Mouse (Mus musculus) lung, embryonic 15.5 days (tissue): ENCODE data around the gene Inafm1. TPM values are rescaled to one million over a fixed set of nuclear protein-coding genes. Genes with fewer than 3 reads are reported as not detected.

Experiments used
- ATAC-seq: fragments of 200-750 bp; cut with Nextera tagmentation; 2 replicates; pipeline ENCODE4 v1.8.0; 2017; ENCODE audit warnings: moderate number of reproducible peaks, borderline replicate concordance; ENCODE audit not compliant: low FRiP score, low TSS enrichment; ENCODE audit errors: extremely low read depth
- H3K27ac ChIP-seq: fragments of 300-500 bp; sonication (generic); 2 replicates; pipeline ENCODE4 v1.5.1; 2015; ENCODE audit warnings: moderate library complexity, mild to moderate bottlenecking, inconsistent platforms
- H3K27me3 ChIP-seq: fragments of 300-500 bp; sonication (generic); 2 replicates; pipeline ENCODE4 v1.6.1; 2015; ENCODE audit warnings: inconsistent platforms
- H3K36me3 ChIP-seq: fragments of 300-500 bp; sonication (generic); 2 replicates; pipeline ENCODE4 v1.6.1; 2015; ENCODE audit warnings: inconsistent platforms
- H3K4me1 ChIP-seq: fragments of 300-500 bp; sonication (generic); 2 replicates; pipeline ENCODE4 v1.6.1; 2015; ENCODE audit warnings: inconsistent platforms
- H3K4me2 ChIP-seq: fragments of 300-500 bp; sonication (generic); 2 replicates; pipeline ENCODE4 v1.6.1; 2015; ENCODE audit warnings: inconsistent platforms, mild to moderate bottlenecking, moderate library complexity
- H3K4me3 ChIP-seq: fragments of 300-500 bp; sonication (generic); 2 replicates; pipeline ENCODE4 v1.5.1; 2015; ENCODE audit warnings: mild to moderate bottlenecking, inconsistent platforms
- H3K9ac ChIP-seq: fragments of 300-500 bp; sonication (generic); 2 replicates; pipeline ENCODE4 v1.6.1; 2015; ENCODE audit warnings: inconsistent platforms
- H3K9me3 ChIP-seq: fragments of 300-500 bp; sonication (generic); 2 replicates; pipeline ENCODE4 v1.6.1; 2016; ENCODE audit warnings: inconsistent platforms
- WGBS: fragments of 180-500 bp; shearing (Covaris S2); methylation state at CpG from one replicate; pipeline ENCODE4 v1.1.7; 2015; 5-methylcytosine and 5-hydroxymethylcytosine counted together
- polyA plus RNA-seq: library from polyadenylated mRNA; unstranded; fragments of >200 nt; fragmentation: Nextera tagmentation; extraction: Ambion mirVana; gene quantifications from 2 replicates; pipeline ENCODE4 v1.2.1, GENCODE M21; 2015

The Inafm1 gene
- polyA plus RNA-seq, 1 experiment from 2014 or later: 16.4 TPM

DNA sequence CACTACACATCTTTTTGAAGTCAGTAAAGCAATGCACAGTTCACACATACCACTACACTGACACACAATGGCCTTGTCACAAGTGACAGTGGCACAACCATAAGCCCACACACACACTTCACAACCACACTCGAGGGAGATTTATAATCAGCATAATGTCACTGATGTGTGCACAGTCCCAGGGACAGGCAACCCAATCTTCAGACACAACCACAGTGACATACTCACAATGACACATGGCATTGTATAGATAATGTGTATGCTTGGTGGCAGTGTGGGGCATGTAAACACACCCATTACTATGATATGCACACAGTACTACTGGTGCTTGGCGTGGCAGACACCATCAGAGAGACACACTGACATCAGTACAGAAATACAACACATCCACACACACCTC lies 22.7 kb upstream of the Inafm1 start:
- Histone ChIP-seq H3K4me3 (no peak overlapping the region), H3K4me1 (peaks cover 31% of the 10 kb centered on the region), H3K4me2 (peak overlapping the region; percentile 96), H3K27ac (peak overlapping the region; percentile 93), H3K9ac (no peak overlapping the region), H3K27me3 (no peaks in the 10 kb centered on the region), H3K36me3 (no peaks in the 10 kb centered on the region), H3K9me3 (no peaks in the 10 kb centered on the region)
- ATAC-seq: no peak
- WGBS: 30% methylated on average over 2 of the region's 2 CpGs

DNA sequence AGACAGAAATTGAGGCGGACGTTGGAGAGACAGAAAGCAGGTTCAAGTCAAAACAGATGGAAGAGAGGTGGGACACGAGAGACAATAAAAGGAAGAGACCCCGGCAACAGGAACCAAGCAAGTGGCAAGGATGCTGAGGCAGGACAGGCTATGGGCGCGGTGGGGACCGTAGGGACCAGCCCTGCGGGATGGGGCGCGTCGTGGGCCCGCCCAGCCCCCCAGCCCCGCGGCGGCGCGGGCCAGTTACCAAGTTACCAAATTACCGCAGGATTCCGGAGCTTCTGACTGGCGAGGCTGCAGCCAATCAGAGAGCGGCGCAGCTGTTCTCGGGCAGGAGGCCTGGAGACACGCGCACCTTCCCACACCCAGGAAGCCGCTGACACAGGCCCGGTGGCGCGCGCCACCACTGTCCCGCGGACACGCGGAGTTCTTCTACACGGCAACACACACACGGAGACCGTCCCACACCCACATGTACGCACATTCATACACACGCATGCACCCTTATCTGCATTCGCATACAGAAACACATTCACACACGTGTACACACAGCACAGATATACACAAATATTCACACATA lies 22.0 kb upstream of the Inafm1 start:
- Histone ChIP-seq H3K4me1 (peaks cover 31% of the 10 kb centered on the region), H3K4me3 (peak overlapping the region; percentile 42), H3K27me3 (no peaks in the 10 kb centered on the region), H3K27ac (peak overlapping the region; percentile 93), H3K36me3 (no peaks in the 10 kb centered on the region), H3K9me3 (no peaks in the 10 kb centered on the region), H3K4me2 (peak overlapping the region; percentile 96), H3K9ac (peak overlapping the region; percentile 47)
- ATAC-seq: peak; percentile 66
- WGBS: 3% methylated on average over 41 of the region's 41 CpGs

DNA sequence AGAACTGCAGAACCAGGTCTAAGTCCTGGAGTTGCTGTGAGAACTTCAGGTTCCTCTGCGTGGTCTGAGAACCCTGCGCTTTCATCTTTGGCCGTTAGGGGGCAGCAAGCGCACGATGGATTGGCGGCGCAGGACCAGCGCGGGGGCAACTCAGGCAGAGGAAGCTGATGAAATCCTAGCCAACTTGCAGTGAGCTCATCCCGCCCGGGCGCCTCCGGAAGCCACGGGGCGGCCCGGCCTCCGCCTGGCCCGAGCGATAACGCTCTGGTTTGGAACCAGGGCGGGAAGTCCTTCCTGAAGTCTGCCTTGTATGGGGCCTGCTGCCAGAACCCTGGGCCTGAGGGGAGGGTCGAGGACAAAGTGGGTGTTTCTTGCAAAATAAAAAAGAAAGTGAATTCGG lies 21.4 kb upstream of the Inafm1 start:
- Histone ChIP-seq H3K27me3 (no peaks in the 10 kb centered on the region), H3K9ac (peak overlapping the region; percentile 47), H3K4me2 (peak overlapping the region; percentile 96), H3K4me1 (peaks cover 27% of the 10 kb centered on the region), H3K4me3 (peak overlapping the region; percentile 42), H3K36me3 (no peaks in the 10 kb centered on the region), H3K27ac (peak overlapping the region; percentile 93), H3K9me3 (no peaks in the 10 kb centered on the region)
- under 1% methylated on average over 23 of the region's 23 CpGs for WGBS
- peak; percentile 89 for ATAC-seq

- Histone ChIP-seq H3K4me2 (peak overlapping the region; percentile 96), H3K9me3 (no peaks in the 10 kb centered on the region), H3K27ac (peak overlapping the region; percentile 93; the same call in 1 of the 2 replicates), H3K4me3 (peak overlapping the region; percentile 42), H3K27me3 (no peaks in the 10 kb centered on the region), H3K9ac (no peak overlapping the region), H3K4me1 (peaks cover 22% of the 10 kb centered on the region), H3K36me3 (no peaks in the 10 kb centered on the region)
- WGBS: 19% methylated on average over 4 of the region's 4 CpGs
- ATAC-seq: no peak
Measured at GRCm38 (mm10) chr7:16294346-16294745, 20.9 kb upstream of the Inafm1 start.

GRCm38 (mm10) chr7:16287791-16288190 lies 14.4 kb upstream of the Inafm1 start:
- Histone ChIP-seq H3K27ac (no peak overlapping the region), H3K27me3 (no peaks in the 10 kb centered on the region), H3K4me2 (no peak overlapping the region), H3K4me3 (no peak overlapping the region), H3K36me3 (peaks cover 14% of the 10 kb centered on the region), H3K9me3 (no peaks in the 10 kb centered on the region), H3K9ac (no peak overlapping the region), H3K4me1 (peaks cover 13% of the 10 kb centered on the region; the same call in 1 of the 2 replicates)
- 63% methylated on average over 1 of the region's 1 CpGs for WGBS
- no peak for ATAC-seq

DNA sequence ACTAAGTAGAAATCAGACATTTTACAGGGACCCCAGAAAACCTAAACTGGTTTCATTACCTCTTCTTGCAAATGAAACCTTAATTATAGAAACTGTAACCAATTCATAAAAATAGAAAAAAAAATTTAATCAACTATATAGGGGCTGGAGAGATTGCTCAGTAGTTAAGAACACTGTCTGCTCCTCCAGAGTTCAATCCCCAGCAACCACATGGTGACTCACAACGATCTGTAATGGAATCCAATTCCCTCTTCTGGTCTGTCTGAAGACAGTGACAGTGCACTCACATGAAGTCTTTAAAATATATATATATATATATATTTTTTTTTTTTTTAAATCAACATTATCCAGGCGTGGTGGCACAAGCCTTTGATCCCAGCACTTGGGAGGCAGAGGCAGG lies 13.6 kb upstream of the Inafm1 start:
- H3K9ac ChIP-seq: peak overlapping the region; percentile 73
- no peak for ATAC-seq
- H3K27ac ChIP-seq: peak overlapping the region; percentile 99
- peak overlapping the region; percentile 72 for H3K4me2 ChIP-seq
- H3K4me3 ChIP-seq: peak overlapping the region; percentile 76
- no peaks in the 10 kb centered on the region for H3K27me3 ChIP-seq
- WGBS: 73% methylated on average over 2 of the region's 2 CpGs
- peaks cover 13% of the 10 kb centered on the region; the same call in 1 of the 2 replicates for H3K4me1 ChIP-seq
- no peaks in the 10 kb centered on the region for H3K9me3 ChIP-seq
- peaks cover 22% of the 10 kb centered on the region for H3K36me3 ChIP-seq

- Histone ChIP-seq H3K4me3 (peak within 1 kb of the TSS; percentile 76), H3K9ac (peak within 1 kb of the TSS; percentile 73), H3K27ac (peak within 1 kb of the TSS; percentile 99), H3K27me3 (no peaks in the 10 kb centered on the region), H3K9me3 (no peaks in the 10 kb centered on the region), H3K4me1 (peaks cover 13% of the 10 kb centered on the region; the same call in 1 of the 2 replicates), H3K36me3 (peaks cover 29% of the 10 kb centered on the region), H3K4me2 (peak within 1 kb of the TSS; percentile 72)
- WGBS: under 1% methylated on average over 67 of the region's 70 CpGs
- peak; percentile 89 for ATAC-seq
Measured at GRCm38 (mm10) chr7:16286026-16286961, 12.9 kb upstream of the Inafm1 start, which contains the start of gene Ccdc9. Gene Ccdc9 (minus strand): TSS chr7:16286795.

DNA sequence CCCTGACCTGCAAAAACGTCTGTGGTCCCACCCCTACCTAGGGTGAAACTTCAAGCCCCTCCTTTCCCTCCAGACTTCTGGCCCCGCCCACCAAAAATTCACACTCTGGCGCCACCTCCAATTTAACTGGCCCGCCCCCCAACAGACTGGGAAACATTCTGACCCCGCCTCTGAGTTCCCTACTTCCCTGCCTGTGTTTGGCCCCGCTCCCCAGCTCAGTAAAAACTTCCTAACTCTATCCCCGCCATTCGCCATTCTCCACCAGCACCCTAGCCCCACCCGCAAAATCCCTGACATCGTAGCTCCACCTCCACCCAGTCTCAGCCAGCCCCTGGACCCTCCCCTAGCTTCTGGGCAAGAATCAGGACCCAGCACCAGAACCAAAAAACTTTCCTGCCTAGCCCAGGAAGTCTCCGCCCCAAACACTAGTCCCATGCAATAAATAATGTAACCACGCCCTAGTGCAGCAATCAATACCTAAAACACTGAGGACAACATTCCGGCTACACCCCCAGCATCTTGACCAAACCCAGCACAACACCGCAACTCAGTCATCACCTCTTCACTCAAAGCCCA lies 12.1 kb upstream of the Inafm1 start:
- peak overlapping the region; percentile 36 for H3K9ac ChIP-seq

GRCm38 (mm10) chr7:16284904-16285303 lies 11.5 kb upstream of the Inafm1 start:
- H3K27ac ChIP-seq: peak overlapping the region; percentile 99
- peak overlapping the region; percentile 76 for H3K4me3 ChIP-seq
- no peak overlapping the region; the same call in 1 of the 2 replicates for H3K9ac ChIP-seq
- H3K9me3 ChIP-seq: no peaks in the 10 kb centered on the region
- 44% methylated on average over 9 of the region's 9 CpGs for WGBS
- peak overlapping the region; percentile 72 for H3K4me2 ChIP-seq
- peaks cover 13% of the 10 kb centered on the region; the same call in 1 of the 2 replicates for H3K4me1 ChIP-seq
- peaks cover 42% of the 10 kb centered on the region for H3K36me3 ChIP-seq
- H3K27me3 ChIP-seq: no peaks in the 10 kb centered on the region
- ATAC-seq: no peak

More for the DNA sequence above, 12.1 kb upstream of the Inafm1 start:
- Histone ChIP-seq H3K4me2 (peak overlapping the region; percentile 72), H3K4me1 (peaks cover 13% of the 10 kb centered on the region; the same call in 1 of the 2 replicates), H3K4me3 (peak overlapping the region; percentile 76), H3K27ac (peak overlapping the region; percentile 99), H3K9me3 (no peaks in the 10 kb centered on the region), H3K36me3 (peaks cover 36% of the 10 kb centered on the region), H3K27me3 (no peaks in the 10 kb centered on the region)
- WGBS: 2% methylated on average over 14 of the region's 14 CpGs
- peak; percentile 78 for ATAC-seq

GRCm38 (mm10) chr7:16284001-16284400 lies 10.6 kb upstream of the Inafm1 start:
- peaks cover 48% of the 10 kb centered on the region for H3K36me3 ChIP-seq
- no peak overlapping the region for H3K9ac ChIP-seq

DNA sequence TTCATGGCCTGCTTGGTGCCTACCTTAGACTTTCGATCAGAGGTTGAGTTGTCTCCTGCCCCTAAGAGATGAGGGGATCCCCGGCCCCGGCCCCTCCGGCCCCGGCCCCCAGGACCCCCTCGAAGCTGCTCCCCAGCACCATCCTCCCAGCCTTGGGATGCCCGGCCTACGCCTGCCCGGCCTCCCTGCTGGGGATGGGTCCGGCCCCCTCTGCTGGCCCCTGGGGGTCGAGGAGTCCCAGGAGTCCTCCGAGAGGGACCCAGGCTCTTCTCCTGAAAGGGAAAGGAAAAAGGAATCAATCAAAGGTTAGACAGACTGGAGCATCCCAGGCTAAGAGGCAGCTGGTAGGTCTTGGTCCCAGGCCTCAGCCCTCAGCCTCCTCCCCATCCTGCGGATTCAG lies 8.9 kb upstream of the Inafm1 start:
- no peak for ATAC-seq

More at GRCm38 (mm10) chr7:16284001-16284400, 10.6 kb upstream of the Inafm1 start:
- Histone ChIP-seq H3K4me3 (no peak overlapping the region), H3K4me2 (no peak overlapping the region), H3K27me3 (no peaks in the 10 kb centered on the region), H3K9me3 (no peaks in the 10 kb centered on the region), H3K27ac (no peak overlapping the region), H3K4me1 (peaks cover 13% of the 10 kb centered on the region; the same call in 1 of the 2 replicates)
- no peak for ATAC-seq
- WGBS: 91% methylated on average over 8 of the region's 8 CpGs

More for the DNA sequence above, 8.9 kb upstream of the Inafm1 start:
- Histone ChIP-seq H3K9me3 (no peaks in the 10 kb centered on the region), H3K27me3 (no peaks in the 10 kb centered on the region), H3K36me3 (peaks cover 61% of the 10 kb centered on the region), H3K4me2 (no peak overlapping the region), H3K4me1 (peaks cover 13% of the 10 kb centered on the region; the same call in 1 of the 2 replicates), H3K27ac (no peak overlapping the region), H3K9ac (no peak overlapping the region), H3K4me3 (no peak overlapping the region)
- 90% methylated on average over 13 of the region's 13 CpGs for WGBS
